Mouse (Mus musculus): ENCODE results near the gene Sp100.
"Not testable (repeated sequence)": the region's sequence is repeated elsewhere in the genome, so short reads cannot be mapped to it uniquely, and the experiment has no call there.

Gene Sp100

DNA sequence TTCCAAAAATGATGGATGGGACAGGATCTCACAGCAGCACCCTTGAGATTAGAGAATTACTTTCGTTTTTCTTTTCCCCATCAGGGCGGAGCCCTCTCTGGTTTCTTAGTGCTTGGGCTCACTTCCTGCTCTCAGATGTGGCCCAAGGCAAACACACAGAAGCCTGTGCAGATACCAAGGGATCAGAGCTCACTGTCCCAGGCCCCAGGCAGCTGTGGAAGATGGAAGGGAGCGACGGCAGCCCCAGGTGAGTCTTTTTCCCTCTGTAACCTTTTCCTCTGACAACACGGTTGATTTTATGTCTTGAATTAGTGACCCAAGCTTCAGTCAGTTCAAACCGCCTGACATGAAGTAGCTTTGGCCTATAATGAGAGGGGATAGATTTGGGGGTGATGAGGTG is at the start of gene Sp100:
Sp100 (plus strand) TSS at position 108 of the 400 bp plus-strand sequence.
- DNase-seq (ENCODE audit: low spot score in 2 of 2) = peak; percentile 30 to 51

DNA sequence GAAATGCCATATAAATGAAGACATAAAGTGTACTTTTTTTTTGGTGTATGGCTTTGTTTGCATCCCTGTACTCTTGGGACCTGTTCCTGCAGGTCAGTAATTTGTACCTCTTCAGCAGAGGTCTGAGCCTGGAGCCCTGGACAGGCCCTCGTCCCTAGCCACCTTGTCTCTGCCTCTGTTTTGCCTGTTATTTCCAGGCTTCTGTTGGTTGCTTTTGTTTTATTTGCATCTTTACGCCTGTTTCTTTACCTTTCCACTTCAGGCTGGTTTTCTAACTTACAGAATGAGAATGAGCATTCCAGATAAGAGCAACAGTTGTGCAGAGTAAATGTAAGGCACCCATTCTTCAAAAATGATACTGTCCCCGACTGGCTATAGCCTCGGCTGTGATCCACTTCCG is 49.7 kb upstream of the Sp100 start, which contains the start of gene Sp140:
Sp140 (plus strand) TSS at position 301 of the 400 bp plus-strand sequence.
- DNase-seq (ENCODE audit: low spot score in 2 of 2) = not testable (repeated sequence)

DNA sequence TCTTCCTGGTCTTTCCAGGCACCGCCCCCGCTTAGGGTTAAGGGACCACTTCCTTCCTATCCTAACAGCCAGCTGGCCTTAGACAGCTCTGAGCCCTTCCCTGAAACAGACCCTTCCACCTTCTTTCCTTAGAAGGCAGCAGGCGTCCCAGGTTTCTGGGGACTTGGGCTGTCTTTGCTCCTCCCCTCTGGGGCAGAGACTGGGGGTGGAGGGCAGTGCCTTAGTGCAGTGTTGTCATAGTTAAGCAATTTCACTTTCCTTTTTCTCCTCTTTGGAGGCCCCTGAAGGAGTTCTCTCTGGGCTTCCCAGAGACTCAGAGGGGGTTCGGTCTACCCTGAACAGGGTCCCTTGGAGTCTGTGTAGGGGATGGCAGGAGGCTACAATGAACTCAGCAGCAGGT is 49.0 kb upstream of the Sp100 start:
- DNase-seq (ENCODE audit: low spot score in 2 of 2) = peak; percentile 49 to 57

DNA sequence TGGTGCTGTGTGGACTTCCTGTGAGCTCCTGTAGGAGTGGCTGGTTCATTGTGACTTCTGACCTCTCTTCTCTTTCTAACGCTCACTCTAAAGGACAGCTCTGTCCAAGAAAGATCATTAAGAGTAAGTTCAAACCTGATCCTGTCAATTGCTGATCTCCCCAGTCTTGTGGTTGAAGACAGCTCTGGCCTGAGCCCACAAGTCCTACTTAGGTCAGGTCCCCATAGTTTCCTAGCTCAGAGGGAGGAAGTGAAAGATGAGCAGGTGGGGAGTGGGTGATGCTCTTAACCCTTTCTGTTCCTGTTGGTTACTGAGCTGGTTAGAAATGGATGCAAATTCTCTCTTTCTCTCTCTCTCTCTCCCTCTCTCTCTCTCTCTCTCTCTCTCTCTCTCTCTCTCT is 45.4 kb upstream of the Sp100 start:
- not testable (repeated sequence) for DNase-seq (ENCODE audit: low spot score in 2 of 2)

DNA sequence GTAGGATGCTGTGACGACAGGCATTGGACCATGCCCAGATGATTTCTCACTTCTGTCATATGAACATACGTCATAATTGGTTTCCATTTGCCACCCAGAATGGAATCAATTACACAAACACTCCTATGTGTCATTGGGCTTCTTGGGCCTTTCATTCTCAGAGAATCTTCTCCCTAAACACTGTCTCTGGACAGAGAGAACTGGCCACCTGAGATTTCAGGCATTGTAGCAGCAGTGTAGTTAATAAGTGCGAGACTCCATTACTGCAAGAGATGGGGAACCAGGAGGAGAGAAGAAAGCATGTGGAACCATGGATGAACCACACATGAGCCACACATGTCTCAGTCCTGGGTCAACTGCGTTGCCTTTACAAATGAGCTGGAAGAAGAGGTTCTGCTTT is 41.4 kb upstream of the Sp100 start:
- DNase-seq (ENCODE audit: low spot score in 2 of 2) = peak in 1 of 2 experiments; percentile 49

DNA sequence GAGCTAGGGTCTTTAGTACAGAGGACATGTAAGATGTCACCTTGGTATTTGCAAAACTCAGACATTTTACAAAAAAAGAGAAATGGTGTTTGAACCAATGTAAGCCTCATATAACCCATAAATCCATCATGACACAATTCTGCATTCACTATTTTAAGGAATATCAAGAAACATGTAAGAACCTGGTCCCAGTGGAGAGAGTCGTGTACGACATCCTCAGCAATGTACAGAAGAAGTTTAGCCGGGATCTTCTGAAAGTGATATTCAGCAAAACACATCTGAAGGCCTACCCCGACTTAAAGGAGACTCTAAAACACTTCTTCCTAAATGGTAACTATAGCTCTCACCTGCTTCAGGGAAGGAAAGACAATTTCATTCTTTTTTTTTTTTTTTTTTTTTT is 39.2 kb upstream of the Sp100 start:
- DNase-seq (ENCODE audit: low spot score in 2 of 2) = not testable (repeated sequence)

DNA sequence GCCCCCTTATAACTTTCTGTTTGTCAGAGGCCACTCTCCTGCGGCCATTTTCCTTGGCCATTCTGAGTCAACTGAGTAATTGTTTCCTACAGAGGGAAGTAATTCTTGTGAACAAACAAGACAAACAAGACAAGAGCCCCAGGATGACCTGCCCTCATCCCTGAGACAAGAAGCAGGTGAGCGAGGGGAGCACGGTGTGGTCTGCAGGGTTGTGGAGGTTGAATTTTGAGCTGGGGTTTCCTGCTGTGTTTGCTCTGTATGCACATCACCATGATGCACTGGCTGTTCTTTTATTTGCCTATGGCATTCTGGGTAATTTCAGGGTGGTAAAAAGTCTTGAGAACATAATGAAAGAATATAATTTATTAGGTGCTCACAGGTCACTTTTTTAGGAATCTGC is 34.7 kb upstream of the Sp100 start:
- not testable (repeated sequence) for DNase-seq (ENCODE audit: low spot score in 2 of 2)

DNA sequence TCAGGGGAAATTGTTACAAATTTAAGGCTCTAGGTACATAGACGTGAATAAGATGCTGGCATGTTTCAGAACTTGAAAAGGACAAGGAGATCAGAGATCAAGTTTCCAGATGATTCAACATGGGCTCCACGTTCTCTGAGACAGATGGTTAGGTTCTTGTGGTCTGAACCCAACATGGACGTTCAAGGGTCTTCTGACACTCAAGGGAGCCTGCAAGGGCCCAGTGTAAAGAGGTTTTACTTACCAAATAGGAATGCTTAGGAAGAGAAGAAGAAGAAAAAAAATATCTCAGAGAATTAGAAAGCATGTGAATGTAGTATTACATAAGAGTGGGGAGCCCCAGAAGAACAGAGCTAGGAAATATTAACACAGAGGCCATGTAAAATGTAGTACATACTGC is 34.0 kb upstream of the Sp100 start:
- not testable (repeated sequence) for DNase-seq (ENCODE audit: low spot score in 2 of 2)

DNA sequence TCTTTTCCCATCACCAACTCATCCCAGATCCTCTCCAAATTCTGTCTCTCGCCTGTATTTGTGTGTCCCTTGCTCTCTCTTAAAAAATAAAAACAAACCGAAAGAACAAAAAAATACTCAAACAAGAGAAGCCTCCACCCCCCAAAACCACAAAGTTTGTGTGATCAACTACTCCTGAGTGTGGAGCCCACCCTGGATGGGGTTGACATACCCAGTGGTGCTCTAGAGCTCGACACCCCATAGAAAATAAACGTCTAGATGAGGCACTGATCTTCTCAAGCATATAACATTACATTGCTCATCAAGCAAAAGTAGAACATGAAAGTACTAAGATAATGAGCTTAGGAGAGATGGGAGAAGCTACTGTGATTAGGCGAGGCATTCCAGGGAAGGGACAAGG is 32.6 kb upstream of the Sp100 start:
- DNase-seq (ENCODE audit: low spot score in 2 of 2) = not testable (repeated sequence)

DNA sequence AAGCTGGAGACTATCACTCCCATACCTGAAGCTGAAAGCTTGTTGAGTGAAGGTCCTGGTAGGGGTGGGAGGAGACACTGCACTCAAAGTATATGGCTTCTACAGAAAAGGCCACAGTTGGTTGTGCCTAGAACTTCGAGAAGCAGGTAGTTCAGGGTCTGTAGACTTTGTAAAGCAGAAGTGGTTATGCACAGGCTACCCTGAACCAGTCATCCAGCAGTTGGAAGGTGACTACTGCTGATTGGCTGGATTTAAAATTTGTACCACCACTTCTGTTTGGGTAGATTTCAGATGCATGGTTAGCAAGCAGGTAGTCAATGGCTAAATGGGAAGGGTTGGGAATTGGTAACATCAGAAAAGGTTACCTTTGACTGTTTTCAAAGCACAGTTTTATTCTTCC is 31.1 kb upstream of the Sp100 start:
- DNase-seq (ENCODE audit: low spot score in 2 of 2) = not testable (repeated sequence)

DNA sequence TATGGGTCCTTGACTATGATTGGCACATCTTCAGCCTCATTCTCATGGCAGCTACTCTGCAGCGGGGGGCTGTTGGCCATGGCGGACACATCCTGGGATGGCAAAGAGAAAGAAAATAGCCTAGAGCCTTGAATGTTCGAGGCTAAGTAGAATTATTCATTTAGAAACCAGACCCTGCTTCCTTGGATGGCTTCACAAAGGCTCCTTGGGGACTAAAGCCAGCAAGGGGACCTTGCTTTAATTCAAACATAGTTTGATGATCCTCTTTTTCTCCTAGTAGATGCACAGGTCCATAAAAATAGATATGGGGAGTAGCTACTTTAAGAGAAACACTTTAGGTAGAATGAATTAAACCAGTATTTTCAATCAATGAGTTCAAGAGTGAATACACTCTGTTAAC is 12.9 kb upstream of the Sp100 start:
- not testable (repeated sequence) for DNase-seq (ENCODE audit: low spot score in 2 of 2)

DNA sequence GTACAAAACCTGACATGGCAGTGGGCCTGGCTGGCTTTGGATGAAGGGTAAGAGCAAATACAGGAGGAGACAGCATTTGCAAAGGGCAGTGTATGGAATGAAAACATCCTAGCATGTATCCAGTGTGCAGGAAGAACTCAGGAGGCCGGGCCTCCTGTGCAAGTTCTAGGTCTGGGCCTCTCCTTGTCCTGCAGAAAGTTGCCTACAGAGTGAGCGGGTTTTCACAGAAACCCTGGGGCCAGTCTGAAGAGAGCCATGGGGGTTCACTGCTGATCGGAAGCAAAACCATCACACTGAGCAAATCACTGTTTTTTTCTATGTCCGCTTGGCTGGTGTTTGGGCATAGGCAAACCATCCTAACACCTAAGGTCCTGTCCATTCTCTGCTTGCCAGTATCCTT is 11.6 kb upstream of the Sp100 start:
- not testable (repeated sequence) for DNase-seq (ENCODE audit: low spot score in 2 of 2)

DNA sequence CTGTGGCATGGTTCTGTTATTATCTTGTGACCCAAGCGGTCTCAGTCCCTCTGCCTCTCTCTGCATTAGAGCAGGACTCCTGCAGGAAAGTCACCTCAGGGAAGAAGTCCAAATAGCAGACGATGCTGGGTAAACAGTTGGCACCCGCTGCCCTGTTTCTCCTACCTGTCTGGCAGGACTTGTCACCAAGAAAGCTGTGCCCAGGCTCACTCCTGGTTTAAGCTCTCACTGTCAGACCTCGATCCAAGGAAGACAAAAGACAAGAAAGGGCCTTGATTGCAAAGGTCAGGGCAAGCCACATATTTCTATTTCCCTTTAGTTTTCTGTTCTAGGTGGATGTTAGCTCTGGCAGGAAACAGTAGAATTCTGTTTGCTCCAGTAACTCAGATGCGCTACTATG is 736 bp downstream of the Sp100 start:
- DNase-seq (ENCODE audit: low spot score in 2 of 2) = not testable (repeated sequence)

DNA sequence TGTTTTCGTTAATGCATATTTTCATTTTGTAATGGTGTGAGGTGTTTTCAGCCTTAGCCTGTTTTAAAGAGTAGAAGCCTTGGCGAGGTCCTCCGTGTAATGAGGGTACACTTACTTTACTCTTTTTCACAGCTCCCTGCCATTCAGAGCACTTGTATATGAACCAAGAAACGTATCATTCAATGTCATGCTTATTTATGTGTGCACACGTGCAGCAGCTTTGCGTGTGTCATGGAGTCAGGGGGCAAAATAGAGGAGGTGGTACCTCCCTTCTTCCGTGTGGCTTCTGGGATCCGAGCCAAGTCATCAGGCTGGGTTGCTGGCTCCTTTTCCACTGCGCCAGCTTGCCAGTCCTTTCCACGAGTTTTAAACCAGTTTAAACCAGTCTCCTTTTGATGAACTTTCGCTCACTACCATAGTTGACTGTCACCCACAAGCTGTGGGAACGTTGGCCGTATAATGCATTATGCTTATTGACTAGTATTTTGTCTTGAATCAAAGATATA is 2.0 kb downstream of the Sp100 start:
- DNase-seq (ENCODE audit: low spot score in 2 of 2) = not testable (repeated sequence)

DNA sequence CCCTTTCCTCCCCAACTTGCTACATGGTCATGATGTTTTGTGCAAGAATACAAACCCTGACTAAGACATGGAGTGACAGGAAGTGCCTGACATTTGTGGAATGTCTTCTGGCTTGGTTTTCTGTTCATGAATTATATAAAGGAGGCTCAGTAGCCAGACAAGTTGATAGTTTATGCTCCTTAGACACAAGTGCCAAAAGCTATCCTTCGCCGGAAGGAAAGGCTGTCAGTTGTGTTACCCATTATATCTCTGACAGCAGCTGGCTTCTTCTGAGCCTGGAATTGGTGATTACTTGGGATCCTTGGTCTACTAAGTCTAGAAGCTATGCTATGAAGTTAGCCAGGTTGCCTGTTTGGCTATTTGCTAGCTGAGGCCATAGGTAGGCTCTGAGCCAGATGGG is 7.4 kb downstream of the Sp100 start:
- not testable (repeated sequence) for DNase-seq (ENCODE audit: low spot score in 2 of 2)

DNA sequence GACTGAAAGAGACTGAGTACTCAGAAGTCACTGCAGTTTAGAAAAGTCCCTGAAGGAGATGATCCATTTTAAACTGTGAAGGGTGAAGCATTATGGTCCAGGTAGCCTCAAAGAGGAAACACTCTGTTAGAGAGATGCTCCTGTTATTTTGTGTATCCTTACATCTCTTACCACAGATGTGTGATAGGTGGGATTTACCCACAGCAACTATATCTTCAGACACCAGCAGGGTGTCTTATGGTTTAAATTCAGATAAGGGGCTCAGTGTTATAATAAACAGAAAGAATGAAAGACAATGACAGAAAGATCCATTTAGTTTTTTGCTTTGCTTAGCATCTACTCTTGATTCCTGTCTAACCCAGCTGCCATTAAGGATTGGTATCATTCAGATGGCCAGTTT is 14.5 kb downstream of the Sp100 start:
- no peak for DNase-seq (ENCODE audit: low spot score in 2 of 2)

DNA sequence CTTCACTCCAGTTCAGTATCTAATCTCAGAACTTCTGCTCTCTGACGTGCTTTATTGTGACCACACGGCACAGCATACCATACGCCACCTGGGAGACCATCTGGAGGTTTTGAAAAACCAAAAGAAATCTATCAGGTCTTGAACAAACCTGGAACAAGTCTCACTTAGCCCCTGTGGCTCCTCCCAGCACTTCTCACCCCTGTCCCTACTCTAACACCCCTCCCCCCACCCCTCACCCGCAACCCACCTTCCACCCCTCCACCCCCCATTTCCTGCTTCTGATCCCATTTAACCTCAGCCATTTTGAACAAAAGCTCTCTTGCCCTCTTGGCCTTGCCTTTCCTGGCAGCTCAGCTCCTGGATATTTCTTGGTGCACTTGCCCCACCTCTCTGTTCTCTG is 30.4 kb downstream of the Sp100 start:
- DNase-seq (ENCODE audit: low spot score in 2 of 2) = peak; percentile 45 to 61

DNA sequence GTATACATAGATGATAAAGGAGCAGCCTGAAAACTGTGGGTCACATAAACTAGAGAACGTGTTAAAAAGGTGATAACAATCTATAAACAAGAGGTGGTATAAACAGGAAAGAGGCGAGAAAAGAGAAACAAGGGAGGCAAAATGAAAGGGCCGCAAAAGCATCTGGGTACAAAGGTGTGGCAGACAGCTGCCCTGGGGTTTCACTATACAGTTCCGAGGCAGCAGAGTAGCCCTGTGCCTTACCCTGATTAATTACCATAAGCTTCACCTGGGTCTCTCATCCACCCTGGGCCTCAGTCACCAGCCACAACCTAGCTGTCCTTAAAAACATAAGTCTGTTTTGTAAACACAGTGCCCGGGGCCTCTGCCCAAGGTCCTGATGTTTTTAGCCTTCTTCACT is 36.9 kb downstream of the Sp100 start:
- peak; percentile 33 to 58 for DNase-seq (ENCODE audit: low spot score in 2 of 2)

DNA sequence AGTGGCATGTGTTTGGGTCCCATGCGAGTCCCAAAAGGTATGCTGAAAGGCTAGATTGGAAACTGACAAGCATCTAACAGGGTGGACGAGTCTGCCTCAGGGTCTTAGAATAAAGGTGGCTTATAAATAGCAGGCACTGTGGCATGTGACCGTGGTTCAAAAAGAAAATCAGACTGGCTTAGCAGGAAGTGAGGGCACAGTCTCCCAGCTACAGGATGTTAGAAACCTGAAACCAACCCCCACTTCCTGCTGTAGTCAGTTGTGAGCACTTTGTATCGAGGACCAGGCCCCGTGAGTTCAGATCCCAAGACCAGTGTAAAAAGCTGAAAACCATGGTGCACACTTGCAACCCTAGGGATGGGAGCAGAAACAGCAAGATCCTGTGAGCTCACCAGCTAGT is 37.6 kb downstream of the Sp100 start:
- DNase-seq (ENCODE audit: low spot score in 2 of 2) = peak; percentile 71 to 77

DNA sequence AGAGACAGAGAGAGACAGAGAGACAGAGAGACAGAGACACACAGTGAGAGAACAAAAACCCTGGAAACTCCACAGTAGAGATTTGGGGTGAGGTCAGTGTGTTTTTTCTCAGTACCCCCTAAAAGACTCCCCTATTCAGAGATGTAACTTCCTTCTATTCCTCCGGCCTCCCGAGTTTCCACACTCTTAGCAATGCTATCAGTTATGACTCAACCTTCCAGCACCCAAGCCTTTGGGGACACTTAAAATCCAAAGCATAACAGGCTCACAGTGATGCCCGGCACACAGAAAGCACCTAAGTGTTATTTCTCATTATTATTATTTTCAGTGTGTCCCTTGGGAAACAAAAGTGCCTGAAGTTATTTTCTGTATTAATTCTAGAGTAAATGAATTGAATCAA is 40.8 kb downstream of the Sp100 start:
- DNase-seq (ENCODE audit: low spot score in 2 of 2) = no peak

DNA sequence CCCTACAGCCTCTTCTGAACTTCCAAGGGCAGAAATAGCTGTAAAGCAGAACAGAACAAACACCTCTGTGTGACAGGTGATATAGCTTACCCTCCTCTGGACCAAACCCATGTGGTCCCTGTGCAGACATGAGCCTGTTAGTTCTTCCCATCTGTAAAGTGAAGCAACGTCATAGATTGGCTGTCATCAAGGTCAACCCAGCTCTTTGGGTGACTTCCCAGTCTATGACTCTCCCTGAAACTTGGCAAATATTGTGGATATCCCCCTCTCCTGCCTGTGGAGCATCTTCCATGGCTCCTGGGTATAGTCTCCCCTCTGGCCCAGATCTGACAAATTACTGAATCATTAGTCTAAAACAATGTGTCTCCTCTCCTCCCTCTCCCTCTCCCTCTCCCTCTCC is 42.5 kb downstream of the Sp100 start:
- no peak for DNase-seq (ENCODE audit: low spot score in 2 of 2)

DNA sequence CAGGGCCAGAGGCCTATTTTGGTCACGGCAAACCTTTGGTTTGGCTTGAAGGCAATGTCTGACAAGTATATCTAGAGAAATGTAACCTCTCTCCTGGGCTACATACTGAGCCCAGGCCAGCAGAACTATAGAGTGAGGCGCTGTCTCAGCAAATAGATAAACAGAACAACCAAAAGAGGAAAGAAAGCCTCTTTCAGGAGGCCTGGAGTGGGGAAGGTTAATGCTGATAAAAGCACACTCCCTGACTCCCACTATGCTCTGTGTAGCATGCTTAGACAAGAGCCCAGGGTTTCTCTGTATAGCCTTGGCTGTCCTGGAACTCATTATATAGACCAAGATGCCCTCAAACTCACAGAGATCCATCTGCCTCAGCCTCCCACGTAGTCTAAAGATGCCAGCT is 43.5 kb downstream of the Sp100 start:
- no peak for DNase-seq (ENCODE audit: low spot score in 2 of 2)

DNA sequence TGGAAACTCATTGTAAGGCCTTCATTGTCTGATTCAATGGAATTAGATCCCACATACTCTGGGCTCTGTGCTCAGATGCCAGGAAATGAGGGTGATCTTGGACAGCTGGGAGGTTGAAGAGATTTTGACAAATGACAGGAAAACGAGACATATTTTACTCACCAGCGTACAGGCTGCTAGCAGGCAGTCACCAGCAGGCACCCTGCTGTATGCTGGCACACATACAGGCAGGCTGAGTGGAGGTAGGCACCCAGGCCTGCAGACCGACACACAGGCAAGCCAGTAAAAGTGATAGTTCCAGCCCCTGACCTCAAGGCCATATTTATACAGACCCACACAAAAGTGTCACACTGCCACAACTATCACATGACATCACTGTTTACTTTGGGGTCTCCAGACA is 45.9 kb downstream of the Sp100 start:
- no peak for DNase-seq (ENCODE audit: low spot score in 2 of 2)
